Mouse (Mus musculus) cortical plate, adult 2 months (tissue): ENCODE data around the gene Copg1. TPM values are rescaled to one million over a fixed set of nuclear protein-coding genes. Genes with fewer than 3 reads are reported as not detected.

Experiments used
- H3K27ac ChIP-seq: fragments of 200-500 bp; 2 replicates; pipeline ENCODE4 v1.5.1; 2012; ENCODE audit warnings: low read length, control low read depth, inconsistent platforms; ENCODE audit not compliant: insufficient read depth
- H3K4me1 ChIP-seq: fragments of 200-500 bp; 2 replicates; pipeline ENCODE4 v1.6.1; 2011; ENCODE audit warnings: low read length; ENCODE audit not compliant: control insufficient read depth, insufficient read depth
- H3K4me3 ChIP-seq: fragments of 200-500 bp; 2 replicates; pipeline ENCODE4 v1.5.1; 2011; ENCODE audit warnings: mild to moderate bottlenecking, low read length, control low read depth; ENCODE audit not compliant: insufficient read depth
- CTCF ChIP-seq: fragments of 200-500 bp; IDR thresholded peaks from 2 replicates; pipeline ENCODE4 v1.5.1; 2011; ENCODE audit warnings: mild to moderate bottlenecking, control low read depth, low read length; ENCODE audit not compliant: insufficient read depth; ENCODE audit errors: extremely low read depth
- POLR2A ChIP-seq: fragments of 200-500 bp; IDR thresholded peaks from 2 replicates; pipeline ENCODE4 v1.6.1; 2011; ENCODE audit warnings: mild to moderate bottlenecking, low read length, control low read depth; ENCODE audit not compliant: insufficient read depth; ENCODE audit errors: extremely low read depth
- polyA plus RNA-seq: library from polyadenylated mRNA; depleted of rRNA; stranded (reverse); fragments of >200 nt; gene quantifications from 2 replicates; pipeline ENCODE4 v1.2.3, GENCODE M21; 2012

Copg1 gene
- polyA plus RNA-seq, 1 experiment = 165 TPM

GRCm38 (mm10) chr6:87850900-87851614 lies 36.6 kb upstream of the Copg1 start, which contains the start of gene Cnbp:
TSS of gene Cnbp (minus strand) at chr6:87851106.
- Histone ChIP-seq H3K4me3 (peak within 1 kb of the TSS; percentile 95), H3K27ac (peak within 1 kb of the TSS; percentile 97), H3K4me1 (peaks cover 6% of the 10 kb centered on the region)
- peak; percentile 77 for TF ChIP-seq POLR2A
- no peak for TF ChIP-seq CTCF

- TF ChIP-seq POLR2A (no peak), CTCF (no peak)
- no peak overlapping the region for H3K4me3 ChIP-seq
- no peak overlapping the region for H3K27ac ChIP-seq
- peaks cover 4% of the 10 kb centered on the region for H3K4me1 ChIP-seq
Measured at GRCm38 (mm10) chr6:87851871-87852270, 35.7 kb upstream of the Copg1 start.

GRCm38 (mm10) chr6:87853446-87853845 lies 34.2 kb upstream of the Copg1 start:
- no peak for TF ChIP-seq CTCF
- no peak for TF ChIP-seq POLR2A
- no peak overlapping the region for H3K27ac ChIP-seq
- H3K4me1 ChIP-seq = peaks cover 3% of the 10 kb centered on the region
- no peak overlapping the region for H3K4me3 ChIP-seq

- H3K4me1 ChIP-seq = no peaks in the 10 kb centered on the region; the same call in 1 of the 2 replicates
- H3K27ac ChIP-seq = 0 out of 2 replicates have a peak overlapping the region, but pooled peaks have one; percentile 9
- TF ChIP-seq CTCF (no peak), POLR2A (0 out of 2 replicates have a peak, but pooled peaks have one; percentile 19)
Measured at GRCm38 (mm10) chr6:87857071-87857470, 30.5 kb upstream of the Copg1 start.

GRCm38 (mm10) chr6:87866211-87866610 lies 21.4 kb upstream of the Copg1 start:
- no peak for TF ChIP-seq POLR2A
- Histone ChIP-seq H3K4me1 (peaks cover 2% of the 10 kb centered on the region; the same call in 1 of the 2 replicates), H3K27ac (no peak overlapping the region), H3K4me3 (no peak overlapping the region)

More at GRCm38 (mm10) chr6:87857071-87857470, 30.5 kb upstream of the Copg1 start:
- no peak overlapping the region for H3K4me3 ChIP-seq

GRCm38 (mm10) chr6:87867256-87867655 lies 20.4 kb upstream of the Copg1 start:
- Histone ChIP-seq H3K4me3 (no peak overlapping the region), H3K27ac (no peak overlapping the region), H3K4me1 (peaks cover 2% of the 10 kb centered on the region; the same call in 1 of the 2 replicates)
- TF ChIP-seq POLR2A = no peak
- TF ChIP-seq CTCF = no peak

- Histone ChIP-seq H3K27ac (no peak overlapping the region), H3K4me3 (no peak overlapping the region), H3K4me1 (peaks cover 2% of the 10 kb centered on the region; the same call in 1 of the 2 replicates)
- no peak for TF ChIP-seq POLR2A
- TF ChIP-seq CTCF = no peak
Measured at GRCm38 (mm10) chr6:87868871-87869506, 18.6 kb upstream of the Copg1 start.

GRCm38 (mm10) chr6:87870440-87870839 lies 17.2 kb upstream of the Copg1 start:
- no peak for TF ChIP-seq CTCF
- no peak for TF ChIP-seq POLR2A
- Histone ChIP-seq H3K4me1 (peaks cover 2% of the 10 kb centered on the region; the same call in 1 of the 2 replicates), H3K4me3 (no peak overlapping the region), H3K27ac (no peak overlapping the region)

- Histone ChIP-seq H3K4me3 (no peak overlapping the region), H3K4me1 (peaks cover 2% of the 10 kb centered on the region; the same call in 1 of the 2 replicates), H3K27ac (no peak overlapping the region)
- TF ChIP-seq CTCF (no peak), POLR2A (no peak)
Measured at GRCm38 (mm10) chr6:87871240-87871639, 16.4 kb upstream of the Copg1 start.

GRCm38 (mm10) chr6:87873104-87873503 lies 14.5 kb upstream of the Copg1 start:
- Histone ChIP-seq H3K4me1 (no peaks in the 10 kb centered on the region), H3K27ac (no peak overlapping the region)
- TF ChIP-seq CTCF (no peak), POLR2A (no peak)

More at GRCm38 (mm10) chr6:87873104-87873503, 14.5 kb upstream of the Copg1 start:
- H3K4me3 ChIP-seq = no peak overlapping the region
